Mouse (Mus musculus): ENCODE measurements around the gene Foxn4.

Gene Foxn4

DNA sequence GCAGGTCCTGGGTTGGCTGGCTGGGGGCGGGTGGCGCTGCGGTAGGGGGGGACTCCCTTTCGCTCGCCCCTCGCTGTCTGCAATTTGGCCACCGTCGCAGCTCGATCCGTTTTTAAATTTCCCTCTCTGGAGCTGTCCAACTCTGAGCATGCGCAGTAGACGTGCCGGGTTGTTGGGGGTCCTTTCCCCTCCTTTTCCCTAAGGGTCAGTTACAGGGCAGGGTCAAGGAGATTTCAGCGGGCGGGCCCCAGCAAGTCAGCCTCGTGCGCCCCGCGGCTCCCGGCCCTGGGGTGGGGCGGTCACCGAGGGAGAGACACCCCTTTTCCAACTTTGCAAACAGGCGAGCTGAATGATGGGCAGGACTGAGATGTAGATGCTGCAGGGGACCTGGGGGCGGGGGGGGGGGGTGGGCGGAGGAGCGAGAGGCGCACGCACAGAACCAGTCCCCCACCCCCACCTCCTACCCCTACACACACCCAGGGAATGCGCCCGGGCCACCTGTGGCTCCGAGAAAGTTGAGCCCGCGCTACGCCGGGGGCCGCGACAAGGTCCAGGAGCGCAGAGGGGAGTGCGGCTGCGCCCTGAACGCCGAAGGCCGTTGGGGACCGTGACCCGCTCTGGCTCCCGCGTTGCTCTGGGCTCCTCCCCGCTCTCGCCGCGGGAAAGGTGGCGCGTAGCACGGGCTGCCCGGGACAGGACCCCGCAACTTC lies at the start of gene Foxn4:
Gene Foxn4 (minus strand): TSS at position 115 of the 710 bp plus-strand sequence.
- DNase-seq (ENCODE audit: low spot score in 2 of 2), result no peak

DNA sequence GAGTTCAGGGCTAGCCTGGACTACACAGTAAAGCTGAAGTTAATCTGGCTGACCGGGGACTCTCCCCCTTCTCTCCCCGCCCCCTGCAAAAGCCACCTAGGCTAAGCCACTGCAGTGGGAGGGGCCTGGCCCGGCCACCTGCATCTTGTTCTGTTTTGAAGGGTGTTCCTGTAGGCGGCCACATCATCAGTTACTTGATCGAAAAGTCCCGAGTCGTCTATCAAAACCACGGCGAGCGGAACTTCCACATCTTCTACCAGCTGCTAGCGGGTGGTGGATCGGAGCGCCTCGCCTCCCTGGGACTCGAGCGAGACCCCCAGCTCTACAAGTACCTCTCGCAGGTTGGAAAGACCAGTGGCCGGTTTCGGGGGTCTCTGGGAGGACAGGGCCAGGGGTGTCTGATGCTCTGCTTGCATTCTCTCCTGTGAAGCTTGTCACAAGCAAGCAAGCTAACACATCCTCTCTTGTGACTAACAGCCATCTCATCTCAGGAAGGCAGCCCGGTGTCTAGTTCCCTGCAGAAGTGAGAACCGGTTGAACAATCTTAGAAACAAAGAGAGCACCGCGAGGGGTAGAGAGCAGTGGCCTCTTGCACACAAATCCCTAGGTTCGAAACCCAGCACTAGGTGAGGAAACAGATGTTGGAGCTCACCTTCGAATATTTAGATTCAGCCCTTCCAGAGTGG lies 49.6 kb upstream of the Foxn4 start:
- peak in 1 of 2 experiments; percentile 67 for DNase-seq (ENCODE audit: low spot score in 2 of 2)

DNA sequence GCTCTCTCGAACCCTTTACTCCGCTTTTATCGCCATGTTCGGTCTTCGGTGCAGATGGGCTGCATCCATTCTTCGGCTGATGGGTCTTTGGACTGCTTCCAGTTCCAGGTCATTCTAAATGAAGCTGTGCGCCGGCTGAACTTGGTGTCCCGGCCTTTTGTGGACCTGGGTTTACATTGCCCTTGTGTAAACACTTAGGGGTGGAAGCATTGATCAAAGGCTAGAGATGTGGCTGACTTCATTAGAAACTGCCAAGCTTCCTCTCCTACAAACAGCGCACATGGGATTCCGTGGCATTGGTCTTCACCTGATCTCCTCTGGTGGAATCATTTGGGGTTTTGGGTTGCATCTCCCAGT lies 36.1 kb upstream of the Foxn4 start:
- DNase-seq (ENCODE audit: low spot score in 2 of 2), result no peak

DNA sequence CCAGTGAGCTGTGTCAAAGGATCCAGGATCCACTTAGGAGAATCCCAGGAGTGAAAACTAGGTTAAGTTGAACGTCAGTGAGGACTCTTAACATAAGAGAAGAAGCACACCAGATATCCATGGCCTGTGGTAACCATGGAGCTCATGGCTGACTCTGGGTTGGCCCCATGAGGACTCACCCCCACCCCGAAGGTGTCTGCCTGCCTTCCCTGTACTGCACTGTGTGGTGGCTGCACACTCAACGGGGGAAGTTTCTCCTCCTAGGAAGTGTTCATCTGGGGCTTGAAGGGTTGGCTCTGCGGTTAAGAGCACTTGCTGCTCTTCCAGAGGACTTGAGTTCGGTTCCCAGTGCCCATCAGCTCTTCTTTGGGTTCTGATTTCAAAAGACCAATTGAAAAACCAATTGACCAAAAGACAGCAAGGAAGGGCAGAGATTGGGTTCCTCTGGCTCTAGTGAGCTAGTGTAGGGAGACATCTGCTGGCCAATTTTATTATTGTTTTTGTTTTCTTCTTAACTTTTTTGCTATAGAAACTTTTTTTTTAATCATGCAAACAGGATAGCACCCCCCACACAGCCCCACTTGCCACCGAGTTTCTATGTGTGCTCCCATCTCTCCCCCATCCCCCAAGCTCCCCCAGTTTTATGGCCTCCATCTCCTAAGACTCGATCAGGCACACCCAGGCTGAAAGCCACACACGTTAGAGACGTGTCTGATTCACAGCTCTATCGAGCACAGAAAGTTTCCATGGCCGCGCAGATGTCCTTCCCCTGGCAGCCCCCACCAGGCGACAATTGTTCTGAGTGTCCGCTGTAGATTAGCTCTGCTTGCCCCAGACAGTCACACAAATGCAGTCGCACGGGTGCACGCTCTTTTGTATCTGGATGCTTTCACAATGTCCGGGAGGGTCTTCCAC lies 35.4 kb upstream of the Foxn4 start:
- DNase-seq (ENCODE audit: low spot score in 2 of 2), result no peak

DNA sequence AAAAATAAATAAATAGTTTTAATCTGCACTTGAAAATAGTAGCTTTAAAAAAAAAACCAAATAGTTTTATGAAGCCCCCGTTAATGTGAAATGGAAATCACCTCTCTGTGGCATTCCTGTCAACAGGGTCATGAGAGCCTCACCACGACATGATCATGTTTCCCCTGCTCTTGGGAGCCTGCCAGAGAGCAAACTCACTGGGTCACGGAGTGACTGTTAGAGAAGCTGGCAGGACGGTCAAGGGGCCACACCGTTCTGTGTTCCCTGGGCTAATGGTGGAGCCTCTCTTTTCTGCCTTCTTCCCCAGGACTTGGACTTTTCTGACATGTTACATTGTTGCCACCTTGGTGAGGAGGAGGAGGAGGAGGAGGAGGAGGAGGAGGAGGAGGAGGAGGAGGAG lies 32.9 kb upstream of the Foxn4 start:
- no peak for DNase-seq (ENCODE audit: low spot score in 2 of 2)

DNA sequence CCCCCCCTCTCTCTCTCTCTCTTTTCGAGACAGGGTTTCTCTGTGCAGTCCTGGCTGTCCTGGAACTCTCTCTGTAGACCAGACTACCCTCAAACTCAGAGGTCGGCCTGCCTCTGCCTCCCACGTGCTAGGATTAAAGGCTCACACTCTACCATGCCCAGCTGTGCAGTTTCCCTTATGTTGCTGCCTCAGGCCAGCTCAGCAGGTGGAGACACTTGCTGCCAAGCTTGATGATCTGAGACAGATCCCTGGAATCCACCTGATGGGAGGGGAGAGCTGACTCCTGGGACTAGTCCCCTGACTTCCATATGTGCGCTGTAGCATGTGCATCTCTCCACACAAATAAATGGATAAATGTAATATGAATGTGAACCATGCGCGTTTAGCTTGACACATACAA lies 29.6 kb upstream of the Foxn4 start:
- no peak for DNase-seq (ENCODE audit: low spot score in 2 of 2)

DNA sequence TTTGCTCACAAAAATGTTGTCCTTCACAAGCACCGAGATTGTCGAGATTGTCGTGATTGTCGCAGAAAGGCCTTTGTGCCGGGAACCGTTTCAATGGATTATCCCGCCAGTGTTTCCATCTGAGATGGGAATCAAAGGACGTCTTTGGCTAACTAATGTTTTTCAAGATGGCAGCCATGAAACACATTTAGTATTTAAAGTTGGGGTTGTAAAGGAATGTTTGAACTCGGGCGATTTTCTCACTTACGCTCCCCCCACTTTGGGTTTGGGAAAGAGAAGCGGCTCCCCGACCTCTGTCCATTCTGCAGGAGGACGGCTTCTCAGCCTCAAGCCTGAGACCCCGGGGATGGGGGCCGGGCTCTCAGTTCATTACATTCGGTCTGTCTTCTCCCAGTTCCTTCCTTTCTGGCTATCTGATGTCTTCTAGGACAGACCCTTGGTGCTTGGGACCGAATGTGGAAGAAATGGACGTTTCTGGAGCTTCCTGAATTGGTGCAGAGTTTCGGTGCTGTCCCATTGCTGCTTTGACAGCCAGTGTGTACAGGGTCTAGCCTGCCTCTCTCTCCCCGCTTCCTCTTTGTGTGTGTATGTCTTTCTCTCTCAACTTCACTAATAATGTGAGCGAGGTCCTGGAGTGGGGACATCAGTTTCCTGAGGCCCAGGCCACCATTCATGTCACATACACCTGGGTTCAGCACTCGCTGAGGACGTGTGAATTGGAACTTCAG lies 26.4 kb upstream of the Foxn4 start:
- DNase-seq (ENCODE audit: low spot score in 2 of 2), result no peak

DNA sequence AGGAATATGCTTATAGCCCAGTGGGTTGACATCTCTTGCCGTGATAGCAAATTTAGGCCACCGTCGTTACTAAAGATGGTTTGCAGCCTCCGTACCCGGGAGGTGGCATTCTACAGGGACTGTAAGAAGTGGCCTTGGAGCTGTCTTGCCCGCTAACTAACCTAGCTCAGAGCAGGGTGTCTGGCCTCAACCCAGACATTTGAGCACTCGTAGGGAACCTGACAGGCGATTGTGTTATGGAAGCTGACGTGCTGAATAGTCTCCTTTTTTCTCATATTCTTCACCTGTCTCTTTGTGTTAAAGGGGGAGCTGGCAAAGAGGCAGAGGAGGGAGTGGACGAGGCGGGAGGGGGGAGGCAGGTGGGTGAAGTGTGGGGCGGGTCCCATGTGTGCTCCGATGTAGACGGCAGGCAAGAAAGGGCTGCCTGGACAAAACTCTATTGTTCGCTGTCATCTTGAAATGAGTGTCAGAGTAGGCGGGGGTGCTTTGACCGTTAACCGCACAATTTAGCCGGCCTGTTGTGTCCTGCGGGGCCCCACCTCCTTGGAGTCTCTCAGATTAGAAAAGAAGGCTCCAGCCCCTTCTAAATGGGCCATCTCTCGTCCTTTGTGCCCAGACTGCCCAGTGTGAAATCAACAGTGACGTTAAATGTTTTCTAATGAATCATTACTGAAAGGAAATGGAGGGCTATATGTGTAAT lies 25.7 kb upstream of the Foxn4 start:
- no peak for DNase-seq (ENCODE audit: low spot score in 2 of 2)

DNA sequence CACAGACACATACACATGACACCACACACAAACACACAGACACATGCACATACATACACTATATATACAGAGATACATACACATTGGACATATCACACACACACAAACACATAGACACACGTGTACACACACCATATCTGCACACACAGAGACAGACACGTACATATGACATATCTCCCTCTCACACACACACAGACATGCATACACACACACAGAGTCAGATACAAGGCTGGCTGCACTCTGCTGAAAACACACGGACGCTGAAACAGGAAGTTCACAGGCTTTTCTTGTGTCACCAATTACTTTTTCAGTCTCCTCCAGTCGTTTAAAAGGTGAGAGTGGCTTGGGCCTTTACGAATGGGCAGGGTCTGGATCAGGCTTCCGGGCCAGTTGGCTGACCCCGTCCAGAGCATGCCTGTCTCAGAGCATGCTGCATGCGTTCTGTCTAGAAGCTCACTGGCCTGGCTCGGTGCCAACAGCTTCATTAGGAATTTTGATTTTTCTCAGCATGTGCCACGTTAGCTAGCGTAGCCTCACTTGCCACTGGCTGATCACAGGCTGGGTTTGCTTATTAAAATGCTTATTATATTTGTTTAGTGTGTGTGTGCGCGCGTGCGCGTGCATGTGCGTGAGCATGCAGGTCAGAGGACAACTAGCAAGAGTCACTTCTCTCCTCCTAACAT lies 24.7 kb upstream of the Foxn4 start:
- DNase-seq (ENCODE audit: low spot score in 2 of 2), result no peak

DNA sequence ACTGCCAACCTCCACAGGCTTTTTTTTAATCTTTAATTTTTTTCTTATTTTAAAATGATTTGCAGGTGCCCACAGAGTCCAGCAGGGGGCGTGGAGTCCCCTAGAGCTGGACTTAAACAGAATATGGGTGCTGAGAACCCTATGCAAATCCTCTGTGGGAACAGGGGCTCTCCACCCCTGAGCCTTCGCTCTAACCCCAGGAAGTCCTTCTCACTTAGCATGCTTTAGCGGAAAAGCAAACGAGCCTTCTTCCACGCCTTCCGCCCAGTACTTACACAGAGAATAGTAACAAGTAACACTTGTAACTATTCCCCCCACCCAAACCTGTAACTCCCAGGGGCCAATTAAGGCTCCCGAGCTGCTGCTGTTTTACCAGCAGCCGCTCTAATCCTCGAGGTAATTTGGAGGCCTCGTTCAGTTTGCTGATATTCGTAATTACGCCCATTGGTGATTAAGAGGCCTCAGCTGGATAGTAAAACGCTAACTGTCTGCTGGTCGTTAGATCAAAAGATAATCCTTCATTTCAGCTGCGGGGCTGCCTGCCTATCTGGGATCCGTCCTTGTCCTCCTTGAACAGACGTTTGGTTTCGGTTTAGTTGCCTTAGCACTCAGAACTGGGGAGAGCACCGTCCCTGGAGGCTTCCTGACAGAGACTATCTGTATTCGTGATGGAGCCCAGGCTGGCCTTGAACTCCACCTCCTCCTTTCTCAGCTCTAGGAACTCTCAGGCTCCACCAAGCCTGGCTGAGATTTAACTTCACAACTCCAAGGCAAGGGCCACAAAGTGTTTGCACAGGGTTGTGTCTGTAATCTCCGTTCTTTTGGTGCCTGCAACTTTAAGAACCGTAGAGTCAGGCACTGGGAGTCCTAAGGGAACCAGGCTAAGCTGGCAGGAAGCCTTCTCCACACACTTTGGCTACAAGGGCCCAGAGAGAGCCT lies 23.4 kb upstream of the Foxn4 start:
- no peak for DNase-seq (ENCODE audit: low spot score in 2 of 2)

DNA sequence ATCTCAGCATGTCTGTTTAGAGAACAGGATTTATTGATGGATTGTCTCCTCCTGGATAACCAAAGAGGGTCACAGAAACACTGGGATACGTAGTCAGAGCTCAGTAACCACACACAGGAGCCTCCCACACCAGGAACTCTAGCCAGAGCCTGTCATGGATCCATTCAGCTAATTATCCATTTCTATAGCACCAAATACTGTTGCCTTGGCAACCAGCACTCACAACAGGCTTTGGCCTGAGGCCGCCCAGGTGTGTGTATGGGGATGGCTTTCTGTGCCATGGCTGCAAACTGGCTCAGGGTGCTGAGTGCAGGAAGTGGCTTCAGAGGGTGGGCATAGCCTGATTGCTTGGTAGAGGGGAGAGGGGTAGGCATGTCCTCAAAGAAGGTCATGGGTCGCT lies 16.4 kb upstream of the Foxn4 start:
- DNase-seq (ENCODE audit: low spot score in 2 of 2), result no peak

DNA sequence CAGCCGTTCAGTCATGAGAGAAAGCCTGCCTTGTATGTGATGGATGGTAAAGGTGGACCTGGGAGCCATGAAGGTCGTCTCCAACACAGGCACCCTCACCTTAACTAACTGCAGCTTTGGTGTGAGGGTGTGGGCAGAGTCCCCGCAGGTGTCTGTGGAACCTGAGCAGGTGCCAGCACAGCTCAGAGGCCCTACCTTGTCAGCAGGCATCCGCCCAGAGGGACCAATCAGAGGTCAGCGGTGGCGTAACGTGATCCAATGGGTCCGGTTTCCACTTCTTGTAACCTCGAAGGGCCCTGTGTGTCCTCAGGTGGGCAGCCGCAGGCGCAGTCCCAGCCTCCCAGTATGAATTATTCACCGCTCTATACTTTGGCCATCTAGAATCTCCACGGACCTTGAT lies 15.3 kb upstream of the Foxn4 start, which contains the start of gene Myo1h:
Gene Myo1h (plus strand): TSS at position 293 of the 400 bp plus-strand sequence.
- DNase-seq (ENCODE audit: low spot score in 2 of 2), result no peak

DNA sequence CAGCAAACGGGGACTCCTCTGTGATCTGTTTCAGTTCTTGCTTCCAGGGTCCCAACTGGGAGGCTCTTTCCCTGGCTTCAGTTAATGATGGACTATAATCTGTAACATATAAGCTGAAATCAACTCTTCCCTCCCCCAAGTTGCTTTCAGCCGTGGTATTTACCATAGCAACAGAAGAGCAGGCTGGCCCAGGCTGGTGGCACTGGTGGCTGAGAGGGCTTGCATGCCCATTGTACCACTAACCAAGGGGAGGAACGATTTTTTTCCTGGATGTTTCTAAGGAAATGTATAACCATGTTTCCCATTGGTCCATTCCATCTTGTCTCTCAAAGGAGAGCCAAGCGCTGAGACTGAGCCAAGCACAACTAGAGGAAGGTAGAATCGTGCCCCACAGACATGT lies 14.8 kb upstream of the Foxn4 start:
- no peak for DNase-seq (ENCODE audit: low spot score in 2 of 2)

DNA sequence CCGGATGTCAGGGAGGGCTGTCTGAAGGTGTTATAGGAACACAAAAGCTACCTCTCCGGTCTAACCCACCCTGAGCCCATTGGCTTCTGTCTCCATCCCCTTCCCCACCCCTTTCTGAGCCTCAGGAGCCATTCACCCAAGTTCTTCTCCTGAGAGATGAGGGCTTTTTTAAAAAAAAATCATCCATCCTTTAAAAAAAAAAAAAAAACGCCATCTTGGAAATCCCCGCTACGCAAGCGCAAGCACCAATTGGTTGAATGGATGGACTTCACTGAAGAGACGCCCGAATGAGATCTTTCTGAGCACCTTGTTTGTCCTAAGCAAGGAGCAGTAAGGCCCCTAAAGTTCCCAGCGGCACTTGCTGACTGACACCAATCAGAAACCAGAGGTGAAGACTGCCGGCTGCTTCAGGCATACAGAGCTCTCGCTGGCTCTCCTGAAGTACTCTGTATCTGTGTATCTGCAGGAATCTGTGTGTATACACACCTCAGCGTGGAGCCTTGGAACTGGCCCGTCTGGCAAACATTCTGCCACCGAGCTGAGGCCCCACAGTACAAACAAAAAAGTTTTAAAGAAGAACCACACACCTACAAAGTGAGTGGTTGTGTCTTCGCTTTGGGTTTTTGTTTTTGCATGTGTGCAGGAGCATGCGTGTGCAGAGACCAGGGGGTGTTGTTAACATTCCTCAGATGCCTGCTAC lies 13.4 kb upstream of the Foxn4 start:
- DNase-seq (ENCODE audit: low spot score in 2 of 2), result no peak

DNA sequence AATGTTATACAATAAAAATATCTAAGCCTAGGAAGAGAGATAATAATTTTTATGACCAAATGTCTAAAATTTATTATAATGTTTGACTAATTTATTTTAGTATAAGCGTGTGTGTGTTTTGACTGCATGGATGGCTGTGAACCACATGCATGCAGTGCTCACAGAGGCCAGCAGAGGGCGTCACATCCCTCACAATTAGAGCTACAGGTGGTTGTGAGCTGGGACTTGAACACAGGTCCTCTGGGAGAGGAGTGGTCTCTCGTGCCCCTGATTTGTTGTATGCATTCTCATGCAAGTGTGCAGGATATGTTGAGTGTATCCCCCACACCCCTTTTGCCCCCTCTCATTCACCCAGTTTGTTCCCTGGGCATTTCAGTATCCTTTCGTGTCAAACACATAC lies 12.5 kb upstream of the Foxn4 start:
- peak in 1 of 2 experiments; percentile 26 for DNase-seq (ENCODE audit: low spot score in 2 of 2)

DNA sequence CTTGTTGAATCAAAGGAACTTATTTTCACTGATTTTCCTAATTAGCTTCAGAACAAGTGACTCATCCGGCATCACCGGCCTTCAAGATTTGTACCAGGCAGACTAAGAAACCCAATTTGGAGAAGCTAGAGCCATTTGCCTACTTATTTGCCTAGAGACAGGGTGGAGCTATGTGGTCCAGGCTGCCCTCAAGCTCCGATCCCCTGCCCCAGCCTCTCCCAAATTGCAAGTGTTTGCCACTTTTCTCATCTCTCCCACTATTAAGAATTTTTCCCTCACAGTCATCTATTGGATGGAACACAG lies 11.7 kb upstream of the Foxn4 start:
- DNase-seq (ENCODE audit: low spot score in 2 of 2), result no peak

DNA sequence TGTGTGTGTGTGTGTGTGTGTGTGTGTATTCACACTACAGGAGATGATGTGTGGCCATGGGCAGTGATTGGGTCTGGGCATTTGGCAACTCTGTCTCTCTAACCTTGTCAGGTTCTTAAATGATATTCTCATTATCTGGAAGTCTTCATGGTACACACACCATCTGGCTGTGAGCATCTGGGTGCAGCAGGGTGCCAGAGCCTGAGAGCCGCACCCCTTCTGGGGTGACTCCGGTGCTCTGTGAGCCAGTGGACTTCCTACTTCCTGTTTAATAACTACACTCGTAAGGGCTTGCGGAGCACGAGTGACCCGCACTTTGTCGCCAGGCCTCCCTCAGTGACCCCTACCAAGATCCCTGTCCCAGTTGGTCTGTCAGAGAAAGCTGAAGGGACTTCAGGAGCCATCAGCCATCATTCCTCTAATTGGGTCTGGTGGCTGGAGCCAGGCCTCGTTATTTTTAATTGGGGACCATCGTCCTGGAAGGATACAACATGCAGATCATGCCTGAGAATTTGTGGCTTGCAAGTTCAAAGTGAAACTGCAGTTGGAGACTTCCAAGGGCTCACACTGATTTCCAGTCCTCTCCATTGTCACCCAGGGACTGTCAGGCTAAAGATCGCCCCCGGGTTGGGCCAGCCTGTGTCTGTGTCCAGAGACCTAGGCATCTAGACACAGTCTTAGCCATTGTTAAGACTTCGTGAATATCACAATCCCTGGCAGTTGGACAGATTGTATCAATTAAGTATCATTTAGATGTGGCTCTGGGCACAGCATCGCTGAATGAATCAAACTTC lies 11.2 kb upstream of the Foxn4 start:
- DNase-seq (ENCODE audit: low spot score in 2 of 2), result no peak

DNA sequence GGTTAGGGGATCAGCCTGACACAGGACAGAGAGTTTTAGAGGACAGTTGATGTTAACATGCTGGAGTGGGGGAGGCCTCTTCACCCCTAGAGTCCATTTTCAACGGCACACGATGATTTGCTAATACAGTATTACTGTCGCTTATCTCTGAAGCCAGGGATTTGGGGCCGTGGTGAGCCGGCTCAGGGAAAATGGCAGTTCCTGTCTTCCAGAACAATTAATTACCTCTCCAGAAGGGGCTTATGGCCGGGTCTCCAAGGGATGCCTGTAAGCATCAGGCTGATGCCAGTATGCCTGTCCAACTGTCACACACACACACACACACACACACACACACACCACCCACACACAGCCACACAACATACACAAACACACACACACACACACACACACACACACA lies 8.7 kb upstream of the Foxn4 start:
- no peak for DNase-seq (ENCODE audit: low spot score in 2 of 2)
